Mouse (Mus musculus): Measurements from ENCODE around the gene Tlcd1. TPM values are rescaled to one million over a fixed set of nuclear protein-coding genes. Genes with fewer than 3 reads are reported as not detected.
"Not testable (repeated sequence)": the region's sequence is repeated elsewhere in the genome, so short reads cannot be mapped to it uniquely, and the experiment has no call there.

Tlcd1 gene
- polyA plus RNA-seq, 1 experiment from 2014 or later, result 8.0 TPM

GRCm38 (mm10) chr11:78178859-78179437 lies 2.4 kb downstream of the Tlcd1 start:
- Histone ChIP-seq H3K4me1 (peaks cover 47% of the 10 kb centered on the region), H3K9me3 (no peaks in the 10 kb centered on the region), H3K9ac (replicated peaks) (peak overlapping the region; percentile 68), H3K27ac (replicated peaks) (peak overlapping the region; percentile 90), H3K4me2 (replicated peaks) (peak overlapping the region; percentile 83), H3K36me3 (peaks cover 30% of the 10 kb centered on the region), H3K4me3 (peak overlapping the region; percentile 68), H3K27me3 (peaks cover 7% of the 10 kb centered on the region; the same call in 1 of the 2 replicates)
- WGBS, result under 1% methylated on average over 29 of the region's 29 CpGs
- ATAC-seq (ENCODE audit: low FRiP score, low read depth), result 0 out of 2 replicates have a peak, but pooled peaks have one; percentile 7

DNA sequence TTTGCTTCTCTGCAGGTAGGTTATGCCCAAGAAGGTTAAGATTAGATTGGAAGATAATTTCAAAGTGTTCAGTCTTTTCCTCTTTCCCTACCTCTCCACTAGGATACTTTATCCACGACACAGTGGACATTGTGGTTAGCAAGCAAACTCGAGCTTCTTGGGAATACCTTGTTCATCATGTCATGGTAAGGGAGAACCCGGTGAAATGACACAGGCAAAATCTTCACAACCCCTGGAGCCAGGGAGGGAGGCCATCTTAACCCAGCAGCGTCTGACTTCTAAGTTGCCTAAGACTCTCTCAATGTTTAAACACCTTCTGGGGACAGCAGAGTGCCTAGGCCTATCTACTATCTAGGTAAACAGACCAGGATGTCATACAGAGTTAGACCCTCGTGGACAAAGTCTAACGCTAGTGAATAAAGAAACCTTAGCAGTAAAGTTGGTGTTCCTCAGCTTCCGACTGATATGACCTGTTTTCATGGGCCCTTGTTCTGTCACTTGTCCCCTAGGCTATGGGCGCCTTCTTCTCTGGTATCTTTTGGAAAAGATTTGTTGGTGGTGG lies 3.0 kb downstream of the Tlcd1 start:
- peaks cover 30% of the 10 kb centered on the region for H3K36me3 ChIP-seq
- H3K9ac ChIP-seq (replicated peaks), result peak overlapping the region; percentile 68
- H3K27ac ChIP-seq (replicated peaks), result peak overlapping the region; percentile 90
- ATAC-seq (ENCODE audit: low FRiP score, low read depth), result no peak
- peaks cover 7% of the 10 kb centered on the region; the same call in 1 of the 2 replicates for H3K27me3 ChIP-seq
- peaks cover 47% of the 10 kb centered on the region for H3K4me1 ChIP-seq
- H3K4me3 ChIP-seq, result peak overlapping the region; percentile 68
- no peaks in the 10 kb centered on the region for H3K9me3 ChIP-seq
- peak overlapping the region; percentile 83 for H3K4me2 ChIP-seq (replicated peaks)
- 34% methylated on average over 8 of the region's 8 CpGs for WGBS

GRCm38 (mm10) chr11:78180081-78180761 lies 3.7 kb downstream of the Tlcd1 start:
- 79% methylated on average over 6 of the region's 6 CpGs for WGBS
- ATAC-seq (ENCODE audit: low FRiP score, low read depth), result no peak
- peaks cover 7% of the 10 kb centered on the region; the same call in 1 of the 2 replicates for H3K27me3 ChIP-seq
- no peak overlapping the region for H3K4me3 ChIP-seq
- no peak overlapping the region; the same call in 1 of the 2 replicates for H3K9ac ChIP-seq (replicated peaks)
- peaks cover 47% of the 10 kb centered on the region for H3K4me1 ChIP-seq
- H3K36me3 ChIP-seq, result peaks cover 30% of the 10 kb centered on the region
- no peaks in the 10 kb centered on the region for H3K9me3 ChIP-seq
- peak overlapping the region; percentile 83 for H3K4me2 ChIP-seq (replicated peaks)
- H3K27ac ChIP-seq (replicated peaks), result no peak overlapping the region

DNA sequence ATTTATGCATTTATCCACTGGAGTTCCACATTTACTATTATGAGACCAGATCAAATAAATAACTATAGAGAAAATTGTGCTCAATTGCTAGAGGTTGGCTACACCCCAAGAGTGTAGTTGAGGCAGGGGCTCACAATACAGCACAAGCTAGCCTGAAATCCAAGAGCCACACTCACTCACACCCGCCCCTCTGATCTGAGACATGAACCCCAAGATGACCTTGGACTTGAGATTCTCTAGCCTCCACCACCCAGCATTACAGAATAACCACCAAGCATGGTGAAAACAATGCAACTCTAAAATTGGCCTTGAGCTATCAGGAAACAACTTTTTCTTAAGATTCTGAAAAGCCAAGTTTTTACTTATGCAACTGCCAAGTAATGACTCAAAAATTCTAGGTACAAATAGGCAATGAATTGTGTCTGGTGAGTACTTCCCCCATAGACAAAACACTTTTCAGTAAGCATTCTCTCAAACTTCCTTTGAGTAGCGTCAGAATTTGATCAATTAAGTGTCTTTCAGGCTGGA lies 5.4 kb downstream of the Tlcd1 start:
- Histone ChIP-seq H3K4me1 (peaks cover 44% of the 10 kb centered on the region), H3K4me2 (replicated peaks) (peak overlapping the region; percentile 77), H3K27ac (replicated peaks) (no peak overlapping the region), H3K9ac (replicated peaks) (peak overlapping the region; percentile 81; the same call in 1 of the 2 replicates), H3K9me3 (no peaks in the 10 kb centered on the region), H3K36me3 (peaks cover 30% of the 10 kb centered on the region), H3K4me3 (peak overlapping the region; percentile 65), H3K27me3 (0 out of 2 replicates have a peak, but pooled peaks cover 3% of the 10 kb centered on the region)
- no peak for ATAC-seq (ENCODE audit: low FRiP score, low read depth)
- WGBS, result 54% methylated on average over 2 of the region's 2 CpGs

DNA sequence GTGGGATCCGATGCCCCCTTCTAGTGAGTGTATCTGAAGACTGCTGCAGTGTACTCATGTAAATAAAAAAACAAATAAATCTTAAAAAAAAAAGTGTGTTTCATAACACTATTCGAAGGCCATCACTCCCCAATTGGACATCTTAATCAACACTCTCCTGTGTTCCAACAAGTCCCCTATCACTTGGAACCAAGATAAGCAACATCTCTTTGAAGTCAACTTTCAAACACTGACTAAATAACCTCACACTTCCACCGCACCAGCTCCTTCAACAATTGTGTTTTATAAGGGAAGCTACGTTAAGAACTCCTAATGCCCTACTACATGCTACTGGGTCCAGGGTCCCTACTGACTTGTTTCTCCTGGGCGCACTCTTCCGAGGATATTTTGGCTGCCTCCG lies 5.9 kb downstream of the Tlcd1 start:
- peak overlapping the region; percentile 77 for H3K4me2 ChIP-seq (replicated peaks)
- H3K4me3 ChIP-seq, result peak overlapping the region; percentile 65
- H3K9me3 ChIP-seq, result no peaks in the 10 kb centered on the region
- H3K27me3 ChIP-seq, result no peaks in the 10 kb centered on the region
- H3K27ac ChIP-seq (replicated peaks), result peak overlapping the region; percentile 93; the same call in 1 of the 2 replicates
- H3K9ac ChIP-seq (replicated peaks), result peak overlapping the region; percentile 81
- H3K36me3 ChIP-seq, result peaks cover 30% of the 10 kb centered on the region
- H3K4me1 ChIP-seq, result peaks cover 38% of the 10 kb centered on the region
- ATAC-seq (ENCODE audit: low FRiP score, low read depth), result no peak
- 10% methylated on average over 7 of the region's 7 CpGs for WGBS

GRCm38 (mm10) chr11:78182961-78183844 lies 6.7 kb downstream of the Tlcd1 start, which contains the start of gene Rpl23a:
Rpl23a (minus strand) TSS chr11:78183584.
- Histone ChIP-seq H3K4me3 (peak within 1 kb of the TSS; percentile 65), H3K4me1 (peaks cover 39% of the 10 kb centered on the region), H3K4me2 (replicated peaks) (peak within 1 kb of the TSS; percentile 77), H3K9me3 (no peaks in the 10 kb centered on the region), H3K27ac (replicated peaks) (peak within 1 kb of the TSS; percentile 93), H3K36me3 (peaks cover 30% of the 10 kb centered on the region), H3K9ac (replicated peaks) (peak within 1 kb of the TSS; percentile 81), H3K27me3 (no peaks in the 10 kb centered on the region)
- WGBS, result under 1% methylated on average over 38 of the region's 38 CpGs
- peak; percentile 91 for ATAC-seq (ENCODE audit: low FRiP score, low read depth)

DNA sequence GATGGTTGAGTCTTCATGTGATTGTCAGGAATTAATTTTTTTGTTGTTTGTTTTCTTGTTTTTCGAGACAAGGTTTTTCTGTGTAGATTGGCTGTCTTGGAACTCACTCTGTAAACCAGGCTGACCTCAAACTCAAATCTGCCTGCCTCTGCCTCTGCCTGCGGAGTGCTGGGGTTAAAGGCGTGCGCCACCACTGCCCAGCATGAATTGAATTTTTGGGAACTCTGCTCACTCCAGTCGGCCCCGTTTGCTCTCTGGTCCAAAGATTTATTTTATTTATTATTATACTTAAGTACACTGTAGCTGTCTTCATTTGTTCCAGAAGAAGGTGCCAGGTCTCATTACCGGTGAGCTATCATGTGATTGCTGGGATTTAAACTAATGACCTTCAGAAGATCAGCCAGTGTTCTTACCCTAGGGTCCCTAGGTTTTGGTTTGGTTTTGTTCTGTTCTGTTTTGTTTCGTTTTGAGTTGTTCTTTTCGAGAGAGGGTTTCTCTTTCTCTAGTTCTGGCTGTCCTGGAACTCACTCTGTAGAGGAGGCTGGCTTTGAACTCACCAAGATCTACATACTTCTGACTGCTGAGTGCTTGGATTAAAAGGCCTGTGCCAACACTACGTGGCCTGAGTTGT lies 7.5 kb downstream of the Tlcd1 start:
- no peaks in the 10 kb centered on the region for H3K9me3 ChIP-seq
- peak overlapping the region; percentile 77 for H3K4me2 ChIP-seq (replicated peaks)
- H3K27ac ChIP-seq (replicated peaks), result no peak overlapping the region
- H3K36me3 ChIP-seq, result peaks cover 30% of the 10 kb centered on the region
- no peak for ATAC-seq (ENCODE audit: low FRiP score, low read depth)
- 0 out of 2 replicates have a peak overlapping the region, but pooled peaks have one; percentile 4 for H3K9ac ChIP-seq (replicated peaks)
- WGBS, result 54% methylated on average over 10 of the region's 10 CpGs
- H3K27me3 ChIP-seq, result no peaks in the 10 kb centered on the region
- peak overlapping the region; percentile 65 for H3K4me3 ChIP-seq
- H3K4me1 ChIP-seq, result peaks cover 32% of the 10 kb centered on the region

GRCm38 (mm10) chr11:78184702-78185101 lies 8.2 kb downstream of the Tlcd1 start:
- not testable (repeated sequence) for ATAC-seq (ENCODE audit: low FRiP score, low read depth); H3K27ac ChIP-seq (replicated peaks); H3K9me3 ChIP-seq; H3K9ac ChIP-seq (replicated peaks); H3K27me3 ChIP-seq; H3K4me3 ChIP-seq; H3K4me2 ChIP-seq (replicated peaks)
- WGBS, result 94% methylated on average over 6 of the region's 6 CpGs
- Histone ChIP-seq H3K4me1 (peaks cover 30% of the 10 kb centered on the region), H3K36me3 (peaks cover 26% of the 10 kb centered on the region)

DNA sequence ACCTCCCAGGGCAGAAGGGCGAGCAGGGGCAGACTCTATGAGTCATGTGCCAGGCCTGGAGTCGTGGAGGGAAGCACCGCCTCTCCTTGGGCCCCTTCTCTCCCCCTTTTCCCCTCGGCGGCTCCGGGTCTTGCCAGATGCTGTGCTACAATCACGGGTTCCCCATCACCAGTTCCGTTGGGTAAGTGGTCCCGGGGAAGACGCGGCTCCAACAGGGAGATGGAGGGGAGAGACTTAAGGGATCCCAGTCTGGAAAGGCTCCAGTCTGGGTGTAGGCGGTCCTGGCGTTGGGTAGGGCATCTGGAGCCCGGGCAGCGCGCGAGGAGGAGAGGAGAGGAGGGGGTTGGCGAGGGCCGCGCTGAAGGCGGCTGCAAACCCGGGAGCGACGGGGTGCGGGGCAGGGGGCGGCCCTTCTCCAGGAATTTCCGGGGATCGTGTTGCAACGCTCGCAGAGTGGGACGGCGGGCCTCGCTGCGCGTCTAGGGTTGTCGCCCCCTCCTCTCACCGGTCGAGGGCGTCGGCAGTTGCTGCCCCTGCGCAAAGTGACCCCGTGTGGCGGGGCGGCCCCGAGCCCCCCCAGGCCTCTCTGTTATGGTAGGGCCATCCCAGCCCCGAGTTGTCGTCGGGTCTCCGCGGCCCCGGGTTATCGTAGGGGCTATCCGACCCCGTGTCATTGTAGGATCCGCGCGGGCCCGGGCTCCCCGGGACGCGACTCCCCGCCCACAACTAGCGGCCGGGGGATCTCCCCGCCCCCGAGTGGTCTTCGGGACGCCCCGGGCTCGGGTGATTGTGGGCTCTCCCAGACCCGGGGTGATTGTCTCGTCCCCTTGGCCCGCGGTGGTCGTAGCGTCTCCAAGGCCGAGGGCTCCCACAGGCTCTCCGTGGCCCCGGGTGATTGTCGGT lies 12.1 kb downstream of the Tlcd1 start, which contains the start of gene Rab34:
Gene Rab34 (plus strand): TSS at position 100 of the 903 bp plus-strand sequence.
- peak within 1 kb of the TSS; percentile 84 for H3K9ac ChIP-seq (replicated peaks)
- peak within 1 kb of the TSS; percentile 67 for H3K4me2 ChIP-seq (replicated peaks)
- peaks cover 24% of the 10 kb centered on the region for H3K36me3 ChIP-seq
- peak within 1 kb of the TSS; percentile 71 for H3K4me3 ChIP-seq
- ATAC-seq (ENCODE audit: low FRiP score, low read depth), result peak; percentile 81
- peaks cover 16% of the 10 kb centered on the region for H3K4me1 ChIP-seq
- no peaks in the 10 kb centered on the region for H3K9me3 ChIP-seq
- H3K27me3 ChIP-seq, result no peaks in the 10 kb centered on the region
- under 1% methylated on average over 71 of the region's 80 CpGs for WGBS
- H3K27ac ChIP-seq (replicated peaks), result peak within 1 kb of the TSS; percentile 92
